Mouse (Mus musculus) adrenal gland, postnatal 14 days (tissue): ENCODE data around the gene Rgl3. TPM values are rescaled to one million over a fixed set of nuclear protein-coding genes. Genes with fewer than 3 reads are reported as not detected.

ENCODE experiments used
- DNase-seq: peaks from one replicate; pipeline ENCODE4 v3.0.0; 2021; ENCODE audit warnings: mixed read lengths
- total RNA-seq: library from RNA; stranded (reverse); gene quantifications from 2 replicates; pipeline ENCODE4 v1.2.3, GENCODE M21; 2021

Gene Rgl3
- total RNA-seq, 1 experiment from 2014 or later = 19.0 TPM

DNA sequence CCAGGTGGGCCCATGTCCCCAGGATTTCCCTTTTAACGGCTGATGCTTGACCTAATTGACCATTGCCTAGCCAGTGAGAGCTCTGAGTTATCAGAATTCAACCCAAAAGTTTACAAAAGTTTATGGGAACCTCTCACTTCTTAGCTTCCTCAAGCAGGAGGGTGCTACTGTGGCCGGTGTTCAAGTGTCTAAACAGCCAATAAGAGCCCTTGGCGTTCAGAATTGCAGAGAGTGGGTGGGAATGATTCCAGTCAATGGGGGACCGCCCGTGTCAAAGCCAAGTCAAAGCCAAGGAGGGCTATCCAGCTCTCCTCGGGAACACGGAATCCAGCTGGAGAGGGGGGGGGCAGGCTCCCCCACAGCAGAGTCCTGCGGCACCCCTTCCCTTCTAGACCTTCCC is 41.1 kb downstream of the Rgl3 start:
- no peak for DNase-seq

- DNase-seq = no peak
Measured at GRCm38 (mm10) chr9:21947540-21948130, 41.6 kb downstream of the Rgl3 start.

- DNase-seq = peak; percentile 43
Measured at GRCm38 (mm10) chr9:21944267-21944666, 45.0 kb downstream of the Rgl3 start.

DNA sequence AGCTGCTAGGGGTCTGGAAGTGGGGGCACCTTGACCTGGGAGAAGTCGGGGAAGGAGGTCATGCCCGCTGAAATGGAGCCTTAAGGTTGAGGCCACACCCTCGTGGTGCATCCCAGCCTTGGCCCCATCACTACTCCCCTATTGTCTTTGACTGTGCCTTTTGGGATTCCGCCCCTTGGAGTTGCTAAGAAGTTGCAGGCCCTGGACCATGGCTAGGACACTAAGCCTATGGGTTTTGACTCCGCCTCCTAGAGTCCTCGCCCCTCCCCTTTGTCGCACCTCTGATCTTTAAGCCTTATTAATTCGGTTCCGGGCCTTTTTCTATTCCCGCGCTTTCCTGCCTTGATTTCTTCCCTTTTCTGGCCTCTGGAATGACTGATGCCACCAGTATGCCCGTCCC is 45.6 kb downstream of the Rgl3 start:
- no peak for DNase-seq

DNA sequence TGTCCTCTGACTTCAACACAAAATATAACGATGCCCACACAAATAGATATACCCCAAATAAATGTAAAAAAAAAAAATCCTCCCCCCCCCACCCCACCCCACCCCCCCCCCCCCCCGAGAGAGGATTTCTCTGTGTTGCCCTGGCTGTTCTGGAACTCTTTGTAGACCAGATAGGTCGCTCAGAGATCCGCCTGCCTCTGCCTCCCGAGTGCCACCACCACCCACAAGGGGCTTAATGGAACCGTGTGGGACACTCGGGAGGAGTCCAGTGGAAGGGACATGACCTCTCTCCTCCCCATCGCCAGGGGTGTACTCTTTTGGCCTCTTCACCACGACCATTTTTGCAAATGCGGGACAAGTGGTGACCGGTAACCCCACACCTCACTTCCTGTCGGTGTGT is 46.2 kb downstream of the Rgl3 start:
- DNase-seq = no peak

- DNase-seq = no peak
Measured at GRCm38 (mm10) chr9:21938234-21938855, 50.9 kb downstream of the Rgl3 start.

- DNase-seq = peak; percentile 58
Measured at GRCm38 (mm10) chr9:21937711-21938175, 51.5 kb downstream of the Rgl3 start.

GRCm38 (mm10) chr9:21936692-21937570 is 52.3 kb downstream of the Rgl3 start, which contains the start of gene Plppr2:
Plppr2 (plus strand) TSS chr9:21937033.
- peak; percentile 99 for DNase-seq

- DNase-seq = no peak
Measured at GRCm38 (mm10) chr9:21935466-21936131, 53.6 kb downstream of the Rgl3 start.

DNA sequence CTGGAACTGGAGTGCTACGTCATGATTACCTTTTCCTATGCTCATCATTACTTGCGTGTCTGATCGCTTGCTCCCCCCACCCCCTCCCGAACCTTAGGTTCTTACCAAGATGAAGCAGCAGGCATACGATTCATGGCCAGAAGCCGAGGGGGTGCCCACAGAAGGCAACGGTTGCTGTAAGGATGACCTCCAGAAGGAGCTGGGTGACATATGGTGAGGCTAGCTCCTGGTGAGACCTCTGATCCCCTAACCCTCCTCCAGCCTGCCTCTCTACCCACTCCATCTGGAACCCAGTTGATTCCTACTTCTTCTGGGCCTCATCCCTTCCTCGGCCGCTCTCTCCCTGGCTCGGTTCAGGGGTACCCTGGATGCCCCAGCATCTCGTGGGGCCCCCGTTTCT is 55.2 kb downstream of the Rgl3 start:
- no peak for DNase-seq

GRCm38 (mm10) chr9:21932445-21933137 is 56.7 kb downstream of the Rgl3 start:
- no peak for DNase-seq

- no peak for DNase-seq
Measured at GRCm38 (mm10) chr9:21932006-21932405, 57.2 kb downstream of the Rgl3 start.

GRCm38 (mm10) chr9:21929208-21929607 is 60.0 kb downstream of the Rgl3 start:
- DNase-seq = no peak

DNA sequence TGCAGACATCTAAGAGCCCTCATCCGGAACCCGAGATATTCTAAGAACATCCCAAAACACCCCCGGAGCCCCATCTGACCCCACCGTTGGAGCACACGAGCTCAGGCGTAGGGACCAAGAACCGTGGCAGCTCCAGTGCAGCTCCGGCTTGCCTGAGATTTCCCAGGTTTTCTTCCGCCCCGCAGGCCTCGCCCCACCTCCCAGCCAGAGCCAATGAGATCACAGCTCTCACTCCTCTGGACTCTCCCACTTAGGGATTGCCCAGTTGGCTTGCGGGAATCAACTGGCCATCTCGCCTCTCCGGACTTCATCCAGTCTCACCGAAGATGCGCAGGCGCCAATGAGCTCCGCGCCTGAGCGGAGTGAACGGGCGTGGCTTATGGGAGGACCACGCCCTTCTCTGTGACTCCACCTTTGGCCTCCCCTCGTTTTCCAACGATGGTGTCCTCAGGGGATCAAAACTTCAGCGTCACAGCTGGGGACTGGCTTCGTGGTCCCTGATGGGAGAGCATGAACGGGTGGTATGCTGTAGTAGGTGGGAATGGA is 62.0 kb downstream of the Rgl3 start, which contains the start of the genes Ccdc159 and Tmem205:
Gene Ccdc159, plus strand, starts transcription at position 264 of the 546 bp plus-strand sequence.
Gene Tmem205, minus strand, starts transcription at position 349 of the 546 bp plus-strand sequence.
- DNase-seq = peak; percentile 96

DNA sequence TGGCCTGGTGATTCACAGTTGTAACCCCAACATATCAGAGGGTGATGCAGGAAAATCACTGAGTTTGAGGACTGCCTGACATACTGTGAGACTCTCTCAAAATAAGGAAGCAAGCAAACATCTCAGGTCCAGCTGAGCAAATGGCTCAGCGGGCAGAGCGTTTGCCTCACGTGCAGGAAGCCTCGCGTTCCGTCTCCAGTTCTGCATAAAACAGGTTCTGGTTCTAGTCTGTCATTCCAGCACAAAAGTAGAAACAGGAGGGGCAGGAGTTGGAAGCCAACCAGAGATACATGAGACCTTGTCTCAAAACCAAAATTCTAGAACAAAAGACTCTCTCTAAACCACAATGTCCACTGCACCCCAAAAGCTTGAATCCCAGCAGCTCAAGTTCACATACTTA is 62.5 kb downstream of the Rgl3 start:
- DNase-seq = no peak

- DNase-seq = peak; percentile 74
Measured at GRCm38 (mm10) chr9:21926155-21926554, 63.1 kb downstream of the Rgl3 start.

GRCm38 (mm10) chr9:21925506-21925905 is 63.7 kb downstream of the Rgl3 start:
- no peak for DNase-seq

DNA sequence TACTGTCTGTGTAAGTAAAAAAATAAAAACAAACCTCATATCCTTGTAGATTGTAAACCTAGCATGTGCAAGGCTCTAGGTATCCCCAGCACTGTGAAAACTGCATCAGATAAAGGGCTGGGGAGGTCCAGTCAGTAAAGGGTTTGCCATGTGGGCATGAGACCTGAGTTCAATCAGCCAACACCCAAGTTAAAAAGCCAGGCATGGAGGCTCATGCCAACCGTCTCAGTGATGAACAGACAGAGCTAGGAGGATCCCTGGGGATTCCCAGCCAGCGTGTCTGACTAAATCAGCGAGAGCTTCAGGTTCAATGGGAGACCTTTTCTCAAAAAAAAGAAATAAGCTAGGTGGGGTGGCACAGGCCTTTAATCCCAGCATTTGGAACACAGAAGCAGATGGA is 64.2 kb downstream of the Rgl3 start:
- no peak for DNase-seq

DNA sequence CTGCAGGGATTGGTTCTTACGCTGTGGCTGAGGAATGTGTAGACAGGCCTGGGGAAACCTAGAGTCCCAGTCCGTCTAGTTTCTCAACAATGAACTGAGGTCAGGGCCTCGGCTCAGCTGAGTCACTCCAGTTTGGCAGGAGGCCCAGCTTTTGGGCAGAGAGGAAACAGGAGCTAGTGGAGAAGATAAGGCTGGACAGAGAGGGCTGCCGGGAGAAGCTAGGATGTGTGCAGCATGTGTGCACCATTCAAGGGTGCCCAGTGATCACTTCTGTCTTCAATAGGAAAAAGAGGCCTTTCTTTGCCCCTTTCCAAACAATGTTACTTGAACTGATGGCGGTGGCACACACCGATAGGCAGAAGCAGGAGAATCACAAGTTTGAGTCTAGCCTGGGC is 65.2 kb downstream of the Rgl3 start:
- DNase-seq = peak; percentile 97

GRCm38 (mm10) chr9:21923490-21924098 is 65.7 kb downstream of the Rgl3 start:
- no peak for DNase-seq

GRCm38 (mm10) chr9:21923036-21923435 is 66.2 kb downstream of the Rgl3 start:
- DNase-seq = no peak
